Mouse (Mus musculus) limb, embryonic 13.5 days (tissue): ENCODE results near the gene Pitx2. TPM values are rescaled to one million over a fixed set of nuclear protein-coding genes. Genes with fewer than 3 reads are reported as not detected.
A peak's percentile ranks its signal among the peaks of the same experiment; 100 is the strongest.

Experiments
- ATAC-seq: fragments of 200-750 bp; cut with Nextera tagmentation; 2 replicates; pipeline ENCODE4 v1.8.0; 2017; ENCODE audit warnings: low read depth, moderate number of reproducible peaks, moderate TSS enrichment; ENCODE audit not compliant: low FRiP score
- H3K27ac ChIP-seq: fragments of 300-500 bp; sonication (generic); 2 replicates; pipeline ENCODE4 v1.5.1; 2015; ENCODE audit warnings: inconsistent platforms, mild to moderate bottlenecking, moderate library complexity
- H3K27me3 ChIP-seq: fragments of 300-500 bp; sonication (generic); 2 replicates; pipeline ENCODE4 v1.6.1; 2015; ENCODE audit warnings: mild to moderate bottlenecking, inconsistent platforms
- H3K36me3 ChIP-seq: fragments of 300-500 bp; sonication (generic); 2 replicates; pipeline ENCODE4 v1.6.1; 2015; ENCODE audit warnings: inconsistent platforms, mild to moderate bottlenecking, moderate library complexity
- H3K4me1 ChIP-seq: fragments of 300-500 bp; sonication (generic); 2 replicates; pipeline ENCODE4 v1.6.1; 2015; ENCODE audit warnings: inconsistent platforms
- H3K4me2 ChIP-seq: fragments of 300-500 bp; sonication (generic); replicated peaks from 2 replicates; pipeline ENCODE4 v1.6.1; 2015; ENCODE audit warnings: inconsistent platforms, mild to moderate bottlenecking, moderate library complexity
- H3K4me3 ChIP-seq: fragments of 300-500 bp; sonication (generic); 2 replicates; pipeline ENCODE4 v1.5.1; 2015; ENCODE audit warnings: moderate library complexity, mild to moderate bottlenecking, inconsistent platforms
- H3K9ac ChIP-seq: fragments of 300-500 bp; sonication (generic); 2 replicates; pipeline ENCODE4 v1.6.1; 2015; ENCODE audit warnings: mild to moderate bottlenecking, inconsistent platforms
- H3K9me3 ChIP-seq: fragments of 300-500 bp; sonication (generic); 2 replicates; pipeline ENCODE4 v1.6.1; 2016; ENCODE audit warnings: inconsistent platforms
- WGBS: fragments of 180-500 bp; shearing (Covaris S2); methylation state at CpG from one replicate; pipeline ENCODE4 v1.1.7; 2015; 5-methylcytosine and 5-hydroxymethylcytosine counted together
- polyA plus RNA-seq: library from polyadenylated mRNA; unstranded; fragments of >200 nt; fragmentation: Nextera tagmentation; extraction: Ambion mirVana; gene quantifications from 2 replicates; pipeline ENCODE4 v1.2.1, GENCODE M21; 2015

Gene Pitx2
- polyA plus RNA-seq, 1 experiment from 2014 or later, result 21.2 TPM

DNA sequence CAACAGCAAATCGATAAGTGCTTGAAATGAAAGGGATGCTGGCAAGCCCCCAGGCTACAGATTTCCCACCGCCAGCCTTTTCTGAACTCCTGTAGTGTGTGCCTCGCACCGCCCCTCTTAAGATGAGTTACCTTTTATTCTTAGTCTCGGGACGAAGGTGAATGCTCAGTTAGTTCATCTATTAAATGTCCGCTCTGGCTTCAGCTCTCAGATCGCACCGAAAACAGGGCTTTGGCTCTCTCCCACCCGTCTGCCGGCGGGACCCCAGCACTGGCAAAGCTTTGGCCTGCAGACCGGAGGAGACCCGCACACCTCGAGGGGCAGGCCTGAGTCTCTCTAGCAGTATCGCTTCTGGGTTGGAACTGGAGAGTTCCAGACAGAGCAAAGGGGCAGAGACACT lies 4.6 kb upstream of the Pitx2 start:
- WGBS, result 2% methylated on average over 16 of the region's 16 CpGs
- Histone ChIP-seq H3K4me3 (no peak overlapping the region), H3K9me3 (no peaks in the 10 kb centered on the region), H3K36me3 (no peaks in the 10 kb centered on the region), H3K27me3 (peaks cover 83% of the 10 kb centered on the region), H3K9ac (no peak overlapping the region), H3K4me2 (no peak overlapping the region), H3K4me1 (peaks cover 14% of the 10 kb centered on the region), H3K27ac (no peak overlapping the region)
- ATAC-seq, result no peak

DNA sequence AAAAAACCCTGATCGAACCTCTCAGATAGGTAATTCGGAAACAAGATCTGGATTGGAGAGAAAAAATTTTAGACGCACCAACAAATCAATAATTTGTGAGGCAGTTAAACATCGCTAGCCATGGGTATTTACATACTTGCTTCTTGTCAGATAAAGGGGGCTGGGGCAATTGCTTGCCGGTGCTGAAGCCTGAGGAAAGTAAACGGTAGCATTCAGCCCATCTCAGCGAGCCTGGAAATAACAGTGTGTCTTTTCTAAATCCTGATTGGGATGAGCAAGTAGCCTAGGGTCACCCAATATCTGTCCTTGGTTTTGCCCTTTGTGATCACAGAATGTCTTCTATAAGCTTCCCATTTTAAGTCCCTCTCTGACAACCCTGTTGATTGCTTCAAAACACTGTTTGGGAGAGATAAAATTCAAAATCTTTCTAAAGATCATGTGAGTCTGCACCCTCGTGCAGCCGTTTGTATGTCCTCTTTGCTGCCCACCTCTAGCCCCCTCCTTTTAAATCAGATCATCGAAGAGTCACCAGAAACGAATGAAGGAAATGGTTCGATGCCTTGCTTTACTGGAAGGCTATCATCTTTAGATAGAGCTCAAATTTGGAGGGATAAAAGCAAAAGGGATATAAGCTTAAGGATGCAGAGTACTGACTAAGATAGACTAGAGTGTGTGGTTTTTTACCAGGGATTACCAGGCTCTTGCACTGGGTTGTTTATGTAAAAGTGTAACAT lies 3.7 kb upstream of the Pitx2 start:
- H3K27ac ChIP-seq, result no peak overlapping the region
- H3K4me1 ChIP-seq, result peaks cover 16% of the 10 kb centered on the region
- H3K4me2 ChIP-seq, result no peak overlapping the region
- H3K4me3 ChIP-seq, result no peak overlapping the region
- H3K27me3 ChIP-seq, result peaks cover 87% of the 10 kb centered on the region
- H3K9me3 ChIP-seq, result no peaks in the 10 kb centered on the region
- ATAC-seq, result no peak
- WGBS, result 6% methylated on average over 12 of the region's 12 CpGs
- no peak overlapping the region for H3K9ac ChIP-seq
- no peaks in the 10 kb centered on the region for H3K36me3 ChIP-seq

DNA sequence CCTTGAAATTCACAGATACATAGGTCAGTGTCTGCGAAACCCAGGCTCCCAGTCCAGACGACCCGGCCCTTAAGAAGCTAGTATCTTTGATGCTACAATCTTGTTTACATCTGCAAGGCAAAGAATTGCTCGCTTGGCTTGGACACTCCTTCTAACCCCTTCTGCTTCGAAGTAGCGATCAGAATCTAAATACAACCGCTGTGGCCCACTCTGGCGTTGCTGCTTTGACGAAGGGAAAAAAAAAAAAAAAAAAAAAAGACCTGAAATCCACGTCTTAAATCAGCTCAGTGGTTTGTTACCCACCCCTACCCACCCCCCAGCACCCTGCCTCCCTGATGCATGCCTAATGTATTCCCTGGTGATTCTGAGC lies 3.1 kb upstream of the Pitx2 start:
- WGBS, result 2% methylated on average over 10 of the region's 10 CpGs
- no peak overlapping the region for H3K4me3 ChIP-seq
- no peaks in the 10 kb centered on the region for H3K9me3 ChIP-seq
- peaks cover 16% of the 10 kb centered on the region for H3K4me1 ChIP-seq
- no peak overlapping the region for H3K4me2 ChIP-seq
- H3K36me3 ChIP-seq, result no peaks in the 10 kb centered on the region
- no peak overlapping the region for H3K27ac ChIP-seq
- H3K27me3 ChIP-seq, result peaks cover 89% of the 10 kb centered on the region
- no peak overlapping the region for H3K9ac ChIP-seq
- no peak for ATAC-seq

DNA sequence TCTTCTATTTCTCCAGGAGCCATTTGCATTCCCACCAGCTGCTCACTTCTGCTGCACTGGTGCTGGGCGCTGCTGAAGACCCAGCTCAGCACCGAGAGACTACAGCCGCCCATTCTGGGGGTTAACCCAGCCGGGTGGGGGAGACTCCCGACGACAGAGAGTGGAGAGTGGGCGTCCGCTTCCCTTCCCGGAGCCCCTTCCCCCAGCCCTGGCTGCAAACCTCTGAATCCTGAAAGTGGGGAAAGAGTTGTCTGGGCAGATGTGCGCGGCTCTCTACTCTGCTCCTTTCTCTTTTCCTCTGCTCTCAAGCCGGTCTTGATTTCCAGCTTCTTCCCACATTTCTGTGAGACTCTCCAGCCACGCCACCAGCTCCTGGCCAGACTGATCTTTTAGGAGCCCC lies 2.6 kb upstream of the Pitx2 start:
- no peak overlapping the region for H3K9ac ChIP-seq

DNA sequence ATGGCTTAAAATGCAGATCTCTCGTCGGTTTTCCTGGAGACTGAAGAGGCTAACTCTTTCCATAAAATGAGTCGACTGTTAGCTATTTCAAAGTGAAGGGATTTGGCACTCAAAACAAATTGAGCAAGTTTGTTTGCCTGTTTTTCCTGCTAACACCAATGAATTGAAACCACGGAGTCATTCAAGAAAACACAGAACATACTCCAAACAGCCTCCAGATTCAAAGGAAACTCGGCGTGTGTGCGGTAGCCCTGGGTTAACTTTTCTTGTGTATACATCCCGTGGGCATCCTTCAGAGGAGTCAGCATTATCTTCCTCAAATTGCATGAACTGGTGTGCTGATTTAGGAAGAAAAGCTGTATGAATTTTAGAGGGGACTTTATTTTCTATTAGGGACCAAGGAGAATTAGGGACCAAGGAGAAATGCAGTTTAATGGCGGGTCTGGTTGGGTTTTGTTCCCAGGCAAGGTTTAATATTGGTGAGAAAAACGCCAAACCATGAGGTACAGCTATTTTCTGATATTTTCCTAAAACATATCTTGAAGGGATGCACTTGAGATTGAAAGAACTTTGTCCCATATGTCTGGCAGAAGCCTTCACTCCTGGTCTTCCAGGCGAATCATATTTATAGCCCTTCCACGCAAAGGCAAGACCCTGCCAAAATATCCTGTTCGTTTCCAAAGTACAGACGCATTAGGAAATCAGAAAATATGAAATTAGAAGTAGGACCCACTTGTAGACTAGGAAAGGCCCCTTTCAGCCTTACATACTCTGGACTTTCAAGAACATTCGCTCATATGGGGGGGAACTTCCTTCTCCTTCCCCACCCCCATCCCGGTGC lies 1.7 kb upstream of the Pitx2 start:
- Histone ChIP-seq H3K27me3 (peaks cover 89% of the 10 kb centered on the region), H3K36me3 (no peaks in the 10 kb centered on the region), H3K4me1 (peaks cover 22% of the 10 kb centered on the region), H3K27ac (no peak overlapping the region), H3K4me3 (no peak overlapping the region), H3K9ac (no peak overlapping the region), H3K4me2 (no peak overlapping the region), H3K9me3 (no peaks in the 10 kb centered on the region)
- 5% methylated on average over 16 of the region's 16 CpGs for WGBS
- no peak for ATAC-seq

More for the DNA sequence above, 2.6 kb upstream of the Pitx2 start:
- H3K27me3 ChIP-seq, result peaks cover 89% of the 10 kb centered on the region
- H3K4me1 ChIP-seq, result peaks cover 16% of the 10 kb centered on the region
- H3K9me3 ChIP-seq, result no peaks in the 10 kb centered on the region
- WGBS, result 0% methylated on average over 13 of the region's 13 CpGs
- peak overlapping the region; percentile 37 for H3K4me2 ChIP-seq
- ATAC-seq, result no peak
- H3K4me3 ChIP-seq, result no peak overlapping the region
- H3K36me3 ChIP-seq, result no peaks in the 10 kb centered on the region
- H3K27ac ChIP-seq, result no peak overlapping the region

DNA sequence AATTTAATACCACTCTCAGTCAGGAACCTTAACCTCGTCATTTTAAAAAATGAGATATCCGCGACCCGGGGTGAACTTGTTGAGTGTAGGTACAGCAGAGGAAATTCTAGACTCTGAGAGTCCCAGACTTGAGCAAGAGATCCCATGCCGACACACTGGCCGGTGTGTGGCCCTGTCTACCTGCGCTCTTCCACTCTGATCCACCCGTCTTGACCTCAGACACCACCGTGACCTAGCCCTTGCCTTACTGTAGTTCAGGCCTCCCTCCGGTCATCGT lies 1.1 kb upstream of the Pitx2 start:
- no peak for ATAC-seq
- Histone ChIP-seq H3K27ac (no peak overlapping the region), H3K4me1 (peaks cover 27% of the 10 kb centered on the region), H3K9me3 (no peaks in the 10 kb centered on the region), H3K4me3 (no peak overlapping the region), H3K36me3 (no peaks in the 10 kb centered on the region), H3K27me3 (peaks cover 89% of the 10 kb centered on the region), H3K9ac (no peak overlapping the region), H3K4me2 (no peak overlapping the region)
- WGBS, result 2% methylated on average over 11 of the region's 11 CpGs

DNA sequence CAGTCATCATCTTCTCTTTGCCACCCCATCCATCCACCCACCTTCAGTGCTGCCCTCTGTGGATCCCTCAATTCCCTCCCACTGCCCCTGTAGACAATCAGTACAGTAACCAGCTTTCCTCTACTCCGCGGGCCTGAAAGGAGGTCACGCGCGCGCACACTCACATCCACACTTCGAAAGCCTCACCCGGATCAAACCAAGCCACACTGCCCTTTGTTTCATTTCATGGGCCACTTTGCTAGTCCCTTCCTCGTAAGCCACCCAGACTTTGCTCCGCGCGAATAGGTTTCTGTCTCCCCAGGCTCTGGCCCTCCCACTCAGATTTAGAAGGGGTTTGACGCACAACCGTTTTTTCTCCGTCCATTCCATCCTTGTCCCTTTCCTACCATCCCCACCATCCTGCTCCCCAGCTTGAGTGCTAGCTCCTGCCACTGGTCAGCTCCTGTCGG lies 494 bp upstream of the Pitx2 start:
- 0 out of 2 replicates have a peak, but pooled peaks have one; percentile 17 for ATAC-seq
- H3K27ac ChIP-seq, result no peak overlapping the region
- H3K9ac ChIP-seq, result no peak overlapping the region
- peak overlapping the region; percentile 44 for H3K4me3 ChIP-seq
- WGBS, result 1% methylated on average over 16 of the region's 16 CpGs
- H3K4me2 ChIP-seq, result peak overlapping the region; percentile 71
- H3K9me3 ChIP-seq, result no peaks in the 10 kb centered on the region
- H3K36me3 ChIP-seq, result no peaks in the 10 kb centered on the region
- peaks cover 32% of the 10 kb centered on the region for H3K4me1 ChIP-seq
- peaks cover 93% of the 10 kb centered on the region for H3K27me3 ChIP-seq

DNA sequence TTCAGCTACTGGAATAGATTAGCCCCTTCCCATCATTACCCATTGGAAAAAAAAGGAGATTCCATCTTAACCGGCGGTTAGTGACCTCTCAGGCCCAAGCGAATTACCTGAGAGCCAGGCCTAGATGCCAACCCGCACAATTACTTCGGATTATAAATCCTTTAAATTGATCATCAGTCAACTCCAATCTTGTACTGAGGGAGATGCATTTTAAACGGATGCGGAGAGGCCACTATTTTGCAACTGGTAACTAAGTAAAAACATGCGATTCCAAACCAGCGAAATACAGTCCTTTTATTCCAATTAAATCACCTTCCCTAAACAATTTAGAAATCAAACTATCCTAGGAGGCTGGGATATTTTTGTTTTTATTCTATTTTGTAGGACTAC lies 818 bp downstream of the Pitx2 start:
- H3K9ac ChIP-seq, result no peak overlapping the region
- no peaks in the 10 kb centered on the region for H3K9me3 ChIP-seq
- peak overlapping the region; percentile 44 for H3K4me3 ChIP-seq
- no peak overlapping the region for H3K27ac ChIP-seq
- no peak for ATAC-seq
- peaks cover 37% of the 10 kb centered on the region for H3K4me1 ChIP-seq
- H3K36me3 ChIP-seq, result no peaks in the 10 kb centered on the region
- H3K27me3 ChIP-seq, result peaks cover 94% of the 10 kb centered on the region
- WGBS, result under 1% methylated on average over 9 of the region's 9 CpGs
- H3K4me2 ChIP-seq, result peak overlapping the region; percentile 71

DNA sequence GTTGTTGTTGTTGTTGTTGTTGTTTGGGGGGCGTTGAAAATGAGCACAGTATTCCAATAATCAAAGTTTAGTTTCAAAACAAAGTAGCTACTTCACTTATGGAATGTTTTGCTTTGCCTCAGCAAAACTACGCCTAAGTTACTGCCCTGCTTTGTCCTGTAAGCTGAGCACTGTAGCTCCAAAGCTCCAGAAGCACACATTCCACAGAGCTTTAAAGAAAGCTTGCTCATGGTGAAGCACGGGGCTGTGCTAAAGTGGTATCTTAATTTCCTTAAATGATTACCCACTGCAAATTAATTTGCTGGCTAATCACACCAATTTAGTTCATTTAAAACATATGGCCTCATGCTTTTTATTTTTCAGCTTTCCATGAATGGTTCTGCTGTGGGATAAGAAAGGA lies 1.5 kb downstream of the Pitx2 start:
- peaks cover 37% of the 10 kb centered on the region for H3K4me1 ChIP-seq
- H3K9me3 ChIP-seq, result no peaks in the 10 kb centered on the region
- H3K4me3 ChIP-seq, result peak overlapping the region; percentile 11; the same call in 1 of the 2 replicates
- no peak overlapping the region for H3K9ac ChIP-seq
- H3K27me3 ChIP-seq, result peaks cover 95% of the 10 kb centered on the region
- no peak overlapping the region for H3K4me2 ChIP-seq
- no peak for ATAC-seq
- 0% methylated on average over 3 of the region's 3 CpGs for WGBS
- no peaks in the 10 kb centered on the region for H3K36me3 ChIP-seq
- no peak overlapping the region for H3K27ac ChIP-seq

DNA sequence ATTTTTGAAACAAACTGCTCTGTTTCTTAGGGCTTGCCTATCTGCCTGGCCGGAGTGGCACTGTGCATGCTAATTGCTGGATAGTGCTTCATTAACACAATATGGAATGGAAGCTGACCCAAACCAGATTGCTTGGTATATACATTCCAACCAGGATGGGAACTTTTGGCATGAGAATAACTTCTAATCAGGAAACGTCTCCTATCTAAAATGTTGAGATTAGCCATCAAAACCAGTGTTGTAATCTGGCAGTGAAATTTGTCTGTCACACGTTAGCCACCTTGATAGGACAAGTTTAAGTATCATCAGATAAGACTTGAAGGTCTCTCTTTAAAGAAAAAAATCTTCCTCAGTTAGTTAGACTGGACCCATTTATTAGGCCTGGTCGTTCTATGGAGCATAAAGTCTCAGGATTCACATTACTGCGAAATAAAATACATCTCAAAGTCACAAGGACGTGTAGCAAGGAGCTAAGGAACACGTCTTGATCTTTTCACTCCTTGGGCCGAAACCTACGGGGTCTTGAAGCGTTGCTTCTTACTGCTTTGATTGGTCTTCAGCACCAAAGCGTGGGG lies 2.1 kb downstream of the Pitx2 start:
- Histone ChIP-seq H3K4me2 (no peak overlapping the region), H3K27ac (no peak overlapping the region), H3K4me3 (peak overlapping the region; percentile 11), H3K4me1 (peaks cover 39% of the 10 kb centered on the region), H3K9me3 (no peaks in the 10 kb centered on the region), H3K36me3 (no peaks in the 10 kb centered on the region), H3K9ac (no peak overlapping the region), H3K27me3 (peaks cover 93% of the 10 kb centered on the region)
- no peak for ATAC-seq
- WGBS, result 3% methylated on average over 11 of the region's 11 CpGs

DNA sequence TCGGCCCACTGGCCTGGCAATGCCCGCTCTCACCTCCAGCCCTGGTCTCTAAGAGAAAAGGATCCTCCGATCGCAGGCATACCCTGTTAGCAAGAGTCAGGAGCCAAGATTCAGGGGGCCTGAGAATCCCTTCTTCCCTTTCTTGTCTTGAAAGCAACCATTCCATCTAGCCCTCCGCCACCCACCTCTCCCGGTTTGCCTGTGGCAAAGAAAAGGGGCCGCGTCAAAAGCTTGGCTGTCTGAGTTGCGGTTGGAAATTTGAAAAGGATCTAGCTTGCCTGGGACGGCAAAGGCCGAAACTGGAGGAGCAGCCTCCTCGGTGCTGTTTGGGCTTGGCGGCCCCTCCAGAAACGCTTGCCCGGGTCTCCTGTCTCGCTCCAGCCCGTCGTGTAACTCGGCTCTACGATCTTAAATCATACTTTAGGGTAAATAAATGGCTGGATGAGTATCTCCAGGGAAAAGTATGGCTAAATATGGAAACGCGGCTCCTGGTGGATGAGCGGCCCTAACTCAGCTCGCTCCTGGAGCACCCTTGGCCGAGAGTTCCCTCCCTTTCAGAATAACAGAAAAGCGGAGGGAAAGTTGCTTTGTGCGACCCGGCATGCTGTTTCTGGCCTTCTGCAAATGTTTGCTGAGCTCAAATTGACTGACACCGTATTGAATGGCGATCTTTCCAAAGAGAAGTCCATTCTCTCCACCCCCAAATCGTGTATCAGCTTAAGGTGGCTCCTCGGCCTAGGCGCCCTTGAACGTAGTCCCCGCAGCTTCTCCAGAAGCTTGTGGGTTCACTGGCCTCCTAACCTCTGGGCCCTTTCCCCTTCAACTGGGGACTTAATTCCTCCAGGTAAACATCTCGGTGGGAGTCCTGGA lies 3.4 kb downstream of the Pitx2 start:
- H3K4me2 ChIP-seq, result peak overlapping the region; percentile 81
- WGBS, result under 1% methylated on average over 36 of the region's 36 CpGs
- no peaks in the 10 kb centered on the region for H3K9me3 ChIP-seq
- peaks cover 93% of the 10 kb centered on the region for H3K27me3 ChIP-seq
- no peak overlapping the region for H3K27ac ChIP-seq
- no peaks in the 10 kb centered on the region for H3K36me3 ChIP-seq
- H3K4me3 ChIP-seq, result peak overlapping the region; percentile 45
- peak overlapping the region; percentile 45; the same call in 1 of the 2 replicates for H3K9ac ChIP-seq
- no peak for ATAC-seq
- H3K4me1 ChIP-seq, result peaks cover 44% of the 10 kb centered on the region
